Mouse (Mus musculus): Measurements from ENCODE around the gene Rpe.
"Not testable (repeated sequence)": the region's sequence is repeated elsewhere in the genome, so short reads cannot be mapped to it uniquely, and the experiment has no call there.

Gene Rpe

GRCm38 (mm10) chr1:66700693-66701575 lies at the start of gene Rpe:
TSS of gene Rpe (plus strand) at chr1:66700831.
- ATAC-seq (ENCODE audit: insufficient number of reproducible peaks, low FRiP score, low TSS enrichment) = peak; percentile 99

DNA sequence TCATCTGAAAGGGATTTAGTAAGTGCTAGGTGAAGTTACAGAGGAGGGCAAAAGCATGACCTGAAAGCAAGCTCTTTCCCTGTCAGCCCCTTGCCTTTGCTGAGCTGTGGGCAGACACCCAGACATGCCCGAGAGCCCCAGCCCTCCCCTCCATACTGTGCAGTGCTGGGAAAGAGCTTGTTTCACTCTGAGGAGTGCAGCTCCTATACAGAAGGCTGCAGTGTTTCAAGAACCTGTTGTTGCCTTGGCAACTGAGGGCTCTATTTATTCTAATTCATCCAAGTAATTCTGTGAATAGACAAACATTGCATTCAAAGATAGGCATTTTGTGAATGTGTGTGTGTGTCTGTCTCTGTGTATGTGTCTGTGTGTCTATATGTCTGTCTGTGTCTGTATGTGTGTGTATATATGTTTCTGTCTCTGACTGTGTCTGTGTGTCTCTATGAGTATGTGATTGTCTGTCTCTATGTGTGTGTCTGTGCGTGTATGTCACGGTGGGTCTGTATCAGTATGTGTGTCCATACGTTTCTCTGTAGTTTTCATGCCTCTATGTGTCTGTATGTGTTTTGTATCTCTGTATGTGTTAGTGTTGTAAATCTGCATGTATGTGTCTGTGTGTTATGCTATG lies 45.4 kb upstream of the Rpe start:
- ATAC-seq (ENCODE audit: insufficient number of reproducible peaks, low FRiP score, low TSS enrichment) = peak; percentile 56; the same call in 1 of the 2 replicates

DNA sequence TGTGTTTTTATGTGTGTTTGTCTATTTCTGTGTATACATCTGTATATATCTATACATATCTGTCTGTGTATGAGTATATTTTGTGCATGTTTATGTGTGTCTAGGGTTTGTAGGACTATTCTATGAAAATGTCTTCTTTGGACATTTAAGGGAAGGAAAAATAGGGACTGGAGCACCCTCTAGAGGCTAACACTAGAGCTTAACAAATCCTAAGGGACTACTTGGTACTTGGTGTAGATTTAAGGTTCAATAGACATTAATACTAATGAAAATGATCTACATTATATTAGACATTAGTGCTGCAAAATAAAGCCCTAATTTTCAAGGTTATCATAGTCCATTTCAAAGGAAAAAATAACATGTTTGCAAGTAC lies 44.9 kb upstream of the Rpe start:
- 0 out of 2 replicates have a peak, but pooled peaks have one; percentile 61 for ATAC-seq (ENCODE audit: insufficient number of reproducible peaks, low FRiP score, low TSS enrichment)

DNA sequence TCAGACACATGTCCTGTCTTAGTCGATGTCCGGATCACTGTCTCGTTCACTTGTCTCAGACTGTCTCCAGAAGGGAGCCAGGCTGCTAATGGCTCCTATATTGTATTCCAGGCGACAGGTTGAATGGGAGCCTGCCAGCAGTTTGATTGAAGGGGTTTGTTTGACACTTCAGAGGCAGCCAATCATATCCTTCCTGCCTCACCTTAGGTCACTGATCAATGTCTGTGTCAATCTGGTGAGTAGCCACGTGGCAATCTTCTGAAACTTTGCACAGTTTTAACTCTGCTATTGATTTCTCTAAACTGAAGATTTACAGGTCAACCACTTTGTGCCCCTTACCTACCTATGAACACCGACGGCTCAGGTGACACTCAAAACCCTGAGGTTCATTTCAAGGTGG lies 29.2 kb upstream of the Rpe start:
- no peak for ATAC-seq (ENCODE audit: insufficient number of reproducible peaks, low FRiP score, low TSS enrichment)

DNA sequence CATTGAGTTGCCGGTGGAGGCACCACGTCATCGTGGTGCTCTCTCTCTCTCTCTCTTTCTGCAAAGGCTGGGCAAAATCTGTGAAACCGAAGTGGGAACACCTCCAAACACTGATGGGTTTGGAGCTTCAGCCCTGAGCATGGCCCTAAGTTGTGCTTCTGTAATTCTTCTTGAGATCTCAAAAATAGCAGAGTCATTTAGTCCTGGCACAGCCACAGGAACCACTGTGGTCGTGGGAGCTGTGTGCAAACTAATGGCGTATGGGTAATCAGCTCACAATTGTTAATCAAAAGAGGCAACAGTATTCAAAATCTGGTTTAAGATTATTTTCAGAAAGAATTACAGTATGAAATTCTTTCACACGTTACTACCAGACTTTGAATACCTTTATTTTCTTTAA lies 27.8 kb upstream of the Rpe start:
- no peak for ATAC-seq (ENCODE audit: insufficient number of reproducible peaks, low FRiP score, low TSS enrichment)

DNA sequence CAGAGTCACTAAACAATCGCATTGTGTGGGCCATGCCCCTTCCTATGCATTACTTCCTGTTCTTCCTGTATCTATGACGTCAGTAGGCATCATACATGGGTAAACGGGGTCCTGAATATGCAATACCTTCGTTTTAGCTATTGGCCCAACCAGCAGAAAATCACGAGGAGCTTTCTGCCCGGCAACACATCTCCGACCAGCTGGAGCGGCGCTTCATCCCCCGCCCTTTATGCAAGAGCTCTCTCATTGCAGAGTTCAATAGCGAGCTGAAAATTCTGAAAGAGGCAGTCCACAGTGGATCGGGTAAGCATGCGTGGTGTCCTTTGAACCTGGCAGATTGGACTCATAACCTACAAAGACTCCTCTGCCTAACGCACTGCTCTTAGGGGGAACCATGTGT lies 22.7 kb upstream of the Rpe start:
- ATAC-seq (ENCODE audit: insufficient number of reproducible peaks, low FRiP score, low TSS enrichment) = no peak

DNA sequence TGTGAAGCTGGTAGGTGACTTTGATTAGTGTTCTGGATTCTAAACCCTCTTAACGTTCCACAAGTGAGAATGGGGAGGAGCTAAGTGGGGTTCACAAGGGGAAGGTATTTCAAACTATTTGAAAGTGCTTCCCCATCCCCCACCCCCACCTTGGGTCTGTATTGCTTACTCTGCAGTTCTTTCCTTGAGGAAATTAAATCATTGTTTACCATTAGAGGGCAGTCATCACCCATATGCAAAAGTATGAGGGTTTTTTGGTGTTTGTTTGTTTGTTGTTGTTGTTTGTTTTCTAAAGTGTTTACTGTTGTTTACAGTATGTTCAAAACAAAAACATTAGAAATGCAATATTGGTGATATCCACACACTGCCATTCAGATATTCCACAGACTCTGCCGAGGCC lies 22.0 kb upstream of the Rpe start:
- ATAC-seq (ENCODE audit: insufficient number of reproducible peaks, low FRiP score, low TSS enrichment) = no peak

DNA sequence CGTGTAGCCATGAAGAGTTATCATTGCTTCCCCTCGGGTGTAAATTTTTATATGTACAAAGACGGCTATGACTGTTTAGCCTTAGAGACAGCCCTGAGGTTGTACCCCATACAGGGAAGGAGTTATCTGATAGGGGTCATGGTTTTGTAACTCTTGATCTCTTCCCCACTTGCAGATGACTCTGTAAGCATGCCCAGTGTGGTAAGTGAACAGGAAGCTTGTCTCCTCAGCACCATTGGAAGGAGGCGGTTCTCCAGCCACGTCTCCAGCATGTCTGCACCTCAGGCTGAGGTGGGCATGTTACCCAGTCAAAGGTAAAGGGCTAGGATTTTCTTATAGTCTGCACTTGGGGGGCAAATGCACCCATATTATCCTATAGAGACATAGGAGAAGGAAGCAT lies 17.7 kb upstream of the Rpe start:
- ATAC-seq (ENCODE audit: insufficient number of reproducible peaks, low FRiP score, low TSS enrichment) = no peak

DNA sequence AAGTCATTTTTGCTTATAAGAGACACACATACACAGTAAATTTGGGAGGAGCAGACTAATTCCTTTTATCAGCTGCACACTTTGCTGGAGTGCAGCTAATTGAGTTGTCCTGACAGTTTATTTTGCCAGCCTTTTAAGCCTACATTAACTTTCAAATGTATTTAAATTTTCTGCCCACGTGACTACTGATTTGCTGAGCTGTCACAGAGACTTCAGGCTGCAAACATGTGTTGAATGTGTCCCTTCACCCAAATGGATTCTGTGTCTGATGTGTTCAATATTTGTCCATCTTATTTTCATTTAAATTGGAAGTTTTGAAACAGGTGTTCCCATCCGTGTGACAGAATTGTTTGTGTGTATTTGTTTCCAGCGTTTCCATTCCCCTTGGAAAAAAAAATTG lies 8.9 kb upstream of the Rpe start:
- ATAC-seq (ENCODE audit: insufficient number of reproducible peaks, low FRiP score, low TSS enrichment) = no peak

DNA sequence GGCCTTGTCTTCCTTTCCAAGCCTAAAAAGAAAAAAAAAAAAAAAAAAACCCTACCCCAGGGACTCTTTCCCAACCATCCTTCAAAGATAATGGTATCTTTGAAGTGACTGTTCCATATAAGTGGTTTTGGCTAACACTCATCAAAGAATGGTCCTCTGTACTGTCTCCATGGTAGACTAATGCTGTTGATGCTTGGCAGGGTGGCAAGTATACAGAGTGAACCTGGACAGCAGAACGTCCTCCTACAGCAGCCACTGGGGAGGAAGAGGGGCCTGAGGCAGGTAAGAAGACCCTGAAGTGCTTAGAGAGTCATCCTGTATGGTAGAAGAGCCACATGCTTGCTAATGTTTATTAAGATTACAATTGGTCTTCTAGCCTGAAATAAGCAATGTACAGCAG lies 8.3 kb upstream of the Rpe start:
- ATAC-seq (ENCODE audit: insufficient number of reproducible peaks, low FRiP score, low TSS enrichment) = no peak

- no peak; the same call in 1 of the 2 replicates for ATAC-seq (ENCODE audit: insufficient number of reproducible peaks, low FRiP score, low TSS enrichment)
Measured at GRCm38 (mm10) chr1:66692780-66693392, 7.7 kb upstream of the Rpe start.

DNA sequence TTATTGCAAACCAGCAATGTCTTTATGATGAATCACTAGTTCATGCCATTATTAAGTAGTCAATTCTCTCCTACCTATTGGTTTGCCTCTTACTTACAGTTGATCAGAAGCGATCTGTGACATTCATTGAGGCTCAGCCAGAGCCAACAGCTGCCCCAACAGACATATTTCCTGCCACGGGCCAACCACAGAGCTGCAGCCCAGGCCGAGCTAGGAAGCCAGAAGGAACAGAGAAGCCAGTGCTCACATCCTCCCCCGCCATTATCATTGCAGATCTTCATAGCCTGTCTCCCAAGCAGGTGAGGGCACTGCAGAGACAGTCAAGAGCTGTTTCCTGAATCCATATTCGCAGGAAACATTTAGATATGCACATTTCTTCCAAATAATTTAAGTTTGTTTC lies 6.4 kb upstream of the Rpe start:
- ATAC-seq (ENCODE audit: insufficient number of reproducible peaks, low FRiP score, low TSS enrichment) = no peak

GRCm38 (mm10) chr1:66695296-66695695 lies 5.3 kb upstream of the Rpe start:
- no peak for ATAC-seq (ENCODE audit: insufficient number of reproducible peaks, low FRiP score, low TSS enrichment)

DNA sequence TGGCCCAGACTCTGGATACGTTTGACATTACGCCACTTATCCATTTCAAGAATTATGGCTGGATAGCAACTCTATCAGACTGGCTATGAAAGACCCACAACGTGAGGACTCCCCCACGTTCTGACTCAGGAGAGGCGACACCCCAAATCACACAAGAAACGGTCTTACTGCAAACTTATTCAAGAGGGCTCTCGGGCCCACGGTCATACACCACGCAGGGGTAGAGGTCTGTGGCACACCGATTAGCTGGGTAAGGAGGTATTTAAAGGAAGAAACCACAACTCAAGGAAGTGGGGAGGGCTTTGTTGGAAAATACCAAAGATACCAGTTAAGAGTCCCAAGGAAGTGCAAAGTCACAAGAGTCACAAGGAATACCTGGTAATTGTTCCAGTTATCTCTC lies 1.0 kb upstream of the Rpe start:
- not testable (repeated sequence) for ATAC-seq (ENCODE audit: insufficient number of reproducible peaks, low FRiP score, low TSS enrichment)

DNA sequence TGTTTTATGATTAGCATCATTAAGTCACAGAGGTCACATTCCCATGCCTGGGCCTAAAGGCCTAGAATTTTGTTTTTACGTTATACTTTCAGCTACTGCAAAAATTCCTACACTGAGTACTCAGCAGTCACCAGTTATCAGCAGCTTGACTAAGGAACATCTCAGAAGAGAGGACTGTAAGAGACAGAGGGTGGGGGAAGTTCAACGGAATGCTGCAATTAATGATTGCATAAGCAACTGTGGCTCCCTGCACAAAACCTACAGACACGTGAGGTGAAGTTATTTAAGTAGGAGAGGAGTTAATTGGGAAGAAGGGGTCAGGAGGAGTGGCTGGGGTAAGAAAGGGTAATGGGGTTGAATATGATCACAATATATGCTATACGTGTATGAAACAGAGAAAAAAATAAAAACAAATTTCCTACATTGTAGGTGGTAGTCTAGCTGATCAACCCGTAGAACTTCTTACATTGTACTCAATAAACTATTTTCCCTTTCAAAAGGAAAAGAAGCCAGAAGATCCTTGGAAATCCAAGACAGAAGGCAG lies 410 bp upstream of the Rpe start:
- no peak for ATAC-seq (ENCODE audit: insufficient number of reproducible peaks, low FRiP score, low TSS enrichment)

DNA sequence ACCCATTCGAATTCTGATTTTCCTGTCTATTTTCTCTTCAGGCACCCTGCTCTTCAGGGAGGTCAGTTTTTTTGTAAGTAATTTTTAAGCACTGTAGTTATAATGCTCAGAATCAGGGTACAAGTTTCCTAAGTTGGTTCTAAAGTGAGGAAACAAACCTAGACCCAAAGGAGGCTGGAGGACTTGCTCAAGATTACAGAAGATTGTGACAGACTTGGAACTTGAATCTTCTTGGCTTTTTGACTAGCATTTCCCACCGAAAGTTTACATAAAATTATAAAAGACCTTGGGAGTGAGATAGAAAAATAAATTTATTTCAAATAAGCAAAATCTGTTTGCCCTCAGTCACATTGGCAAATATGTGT lies 927 bp downstream of the Rpe start:
- ATAC-seq (ENCODE audit: insufficient number of reproducible peaks, low FRiP score, low TSS enrichment) = no peak

DNA sequence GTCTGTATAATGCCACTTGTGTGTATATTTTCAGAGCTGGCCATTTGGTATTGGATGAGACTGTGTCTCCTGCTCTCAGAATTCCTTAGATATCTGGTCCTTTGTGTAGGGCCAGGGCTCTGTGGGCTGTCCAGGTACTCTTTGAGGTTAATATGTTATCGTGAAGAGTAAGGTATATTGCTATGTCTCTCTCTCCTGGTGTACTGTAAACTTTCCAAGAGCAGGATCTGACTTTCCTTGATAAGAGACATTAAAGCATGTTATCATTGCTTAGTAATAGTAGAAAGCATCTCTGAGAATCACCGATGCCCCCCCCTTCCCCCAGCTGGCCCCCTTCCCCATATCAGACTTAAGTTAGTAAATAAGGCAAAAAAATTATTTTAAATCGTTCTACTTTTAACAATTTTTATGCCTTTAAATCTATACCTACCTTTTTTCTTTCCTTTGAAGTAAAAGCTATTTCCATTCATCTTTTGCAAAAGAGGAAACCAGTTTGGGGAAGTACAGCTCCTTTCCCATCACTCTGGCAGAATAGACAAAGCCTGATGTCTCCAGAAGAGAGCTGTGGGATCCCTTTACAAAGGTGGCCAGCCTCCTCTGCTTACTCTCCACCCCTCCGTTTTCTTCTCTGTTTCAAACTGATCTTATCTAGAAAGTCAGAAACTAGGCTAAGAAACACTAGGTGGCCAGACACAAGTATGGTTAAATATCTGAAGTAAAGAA lies 2.2 kb downstream of the Rpe start:
- no peak for ATAC-seq (ENCODE audit: insufficient number of reproducible peaks, low FRiP score, low TSS enrichment)

DNA sequence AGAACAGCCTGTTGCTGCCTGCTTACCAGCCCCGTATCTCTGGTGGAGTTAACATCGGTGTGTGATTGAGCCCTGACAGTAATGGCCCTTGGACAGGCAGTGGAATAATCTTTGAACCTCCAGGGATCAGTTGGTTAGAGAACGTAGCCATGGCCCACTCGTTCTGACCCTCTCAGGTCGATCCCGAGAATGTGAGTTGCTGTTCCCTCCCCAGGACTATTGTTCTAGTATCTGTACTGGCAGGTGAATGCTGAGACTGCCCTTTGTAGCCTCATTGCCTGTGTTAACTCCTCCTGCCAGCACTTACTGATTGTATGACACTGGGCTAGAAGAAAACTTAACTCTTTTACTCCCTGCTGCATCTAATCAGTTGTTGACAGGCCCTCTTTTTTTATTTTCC lies 3.9 kb downstream of the Rpe start:
- ATAC-seq (ENCODE audit: insufficient number of reproducible peaks, low FRiP score, low TSS enrichment) = no peak

DNA sequence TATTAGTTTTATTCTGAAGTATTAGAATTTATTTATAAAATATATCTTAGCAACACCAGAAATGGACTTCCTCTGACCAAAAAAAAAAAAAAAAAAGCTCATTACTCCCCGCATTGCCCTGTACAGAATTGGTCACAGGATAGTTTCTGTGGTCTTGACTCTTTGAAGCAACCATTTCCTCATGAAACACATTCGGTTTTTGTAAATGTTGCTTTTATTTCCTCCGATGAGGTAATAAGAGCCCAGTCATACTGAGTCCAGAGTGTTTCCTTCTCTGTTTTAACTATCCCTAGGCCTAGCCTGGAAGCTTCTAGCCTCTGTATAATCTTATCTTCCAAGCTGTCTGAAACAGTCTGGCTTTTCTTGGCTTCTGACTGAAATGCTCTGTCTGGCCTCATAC lies 12.2 kb downstream of the Rpe start:
- ATAC-seq (ENCODE audit: insufficient number of reproducible peaks, low FRiP score, low TSS enrichment) = no peak

GRCm38 (mm10) chr1:66730581-66730980 lies 29.9 kb downstream of the Rpe start:
- ATAC-seq (ENCODE audit: insufficient number of reproducible peaks, low FRiP score, low TSS enrichment) = no peak

GRCm38 (mm10) chr1:66768764-66769163 lies 68.1 kb downstream of the Rpe start:
- no peak for ATAC-seq (ENCODE audit: insufficient number of reproducible peaks, low FRiP score, low TSS enrichment)
